Mouse (Mus musculus): ENCODE results near the gene Spry2. TPM values are rescaled to one million over a fixed set of nuclear protein-coding genes. Genes with fewer than 3 reads are reported as not detected.

Gene Spry2
- total RNA-seq (2021), result 10 to 100 TPM; 60.5 to 75.1 TPM
- long read RNA-seq, experiment 1, transcript Spry2-201 (2 exons, 2,087 nt), result major isoform, 9 of 10 reads
- long read RNA-seq, experiment 1, partial matches to known transcripts, result 0 of 10 reads
- long read RNA-seq, experiment 1, other reads (novel, unspliced or antisense), result 1 of 10 reads
- long read RNA-seq, experiment 2, partial matches to known transcripts, result 0 of 5 reads
- long read RNA-seq, experiment 2, other reads (novel, unspliced or antisense), result 2 of 5 reads

DNA sequence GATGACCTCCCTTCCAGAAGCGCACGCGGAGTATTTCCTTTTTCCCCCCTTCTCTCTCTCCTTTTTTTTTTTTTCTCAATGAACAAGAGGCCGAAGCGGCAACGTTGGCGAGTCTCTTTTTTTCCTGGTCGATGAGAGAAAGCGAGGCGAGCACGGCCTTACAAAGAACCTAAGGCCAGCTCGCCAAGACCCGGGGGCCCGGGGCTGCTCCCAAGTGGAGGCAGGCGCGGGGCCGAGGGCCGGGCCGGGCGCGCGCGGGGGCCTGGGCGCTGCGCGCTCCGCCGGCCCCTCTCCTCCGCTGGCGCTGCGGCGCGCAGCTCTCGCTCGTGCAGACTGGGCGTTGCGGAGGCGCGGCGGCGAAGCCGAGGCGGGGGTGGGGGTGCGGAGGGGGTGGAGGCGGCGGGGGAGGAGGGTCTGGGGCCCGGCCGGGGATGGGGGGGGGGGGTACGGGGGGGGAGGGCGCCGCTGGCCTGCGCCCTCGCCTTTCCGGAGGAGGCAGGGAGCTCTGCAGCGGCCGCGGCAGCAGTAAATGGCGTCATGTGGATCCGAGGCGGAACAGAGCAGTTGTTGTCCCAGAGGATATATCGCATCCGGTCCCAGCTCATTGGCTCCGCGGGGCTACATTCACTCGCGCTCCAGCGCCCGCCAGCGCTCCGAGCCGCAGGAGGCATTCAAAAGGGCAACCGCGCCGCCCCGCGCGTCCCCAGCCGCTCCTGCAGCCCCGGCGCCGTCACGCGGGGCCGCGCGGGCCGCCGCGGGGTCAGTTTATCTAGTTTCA, at the start of gene Spry2:
Gene Spry2, minus strand, starts transcription at position 29 of the 778 bp plus-strand sequence.
- peak; percentile 91 to 95 for DNase-seq (ENCODE audit: low spot score in 2 of 2)

DNA sequence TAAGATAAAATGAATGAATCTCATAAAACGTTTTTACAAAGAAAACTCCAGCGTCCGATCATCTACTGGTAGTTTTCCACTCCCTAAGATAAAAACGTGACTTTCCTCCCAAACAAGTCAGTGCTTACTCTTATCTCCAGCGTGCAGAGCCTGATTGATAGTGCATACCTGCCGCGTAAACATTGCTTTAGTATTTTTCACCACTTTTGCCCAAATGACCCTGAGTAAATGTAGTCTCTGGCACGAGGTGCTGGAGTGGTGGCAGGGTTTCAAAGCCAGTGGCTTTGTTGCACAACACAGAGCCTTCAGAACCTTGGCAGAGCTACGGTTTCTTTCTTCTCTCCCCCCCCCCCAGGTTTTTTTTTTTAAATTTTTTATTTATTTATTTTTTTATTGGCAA, 44.7 kb upstream of the Spry2 start:
- no peak for DNase-seq (ENCODE audit: low spot score in 2 of 2)

DNA sequence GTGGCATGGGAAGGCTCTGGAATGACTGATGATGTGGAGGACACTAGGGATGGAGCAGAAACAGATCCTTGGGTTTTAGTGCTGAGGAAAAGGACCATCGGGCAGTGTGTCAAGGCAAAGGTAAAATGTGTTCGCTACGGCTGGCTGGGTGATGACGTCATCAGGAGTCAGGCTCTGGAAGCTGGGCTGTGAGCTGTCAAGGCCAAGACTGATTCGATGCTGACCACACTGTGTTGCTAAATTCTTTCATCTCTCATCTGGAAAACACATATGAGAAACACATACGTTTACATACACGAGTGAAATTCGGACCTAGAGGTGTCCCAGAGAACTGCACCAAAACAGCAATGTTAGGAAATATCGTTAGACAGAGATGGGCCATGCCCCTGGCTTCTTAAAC, 30.1 kb upstream of the Spry2 start:
- no peak for DNase-seq (ENCODE audit: low spot score in 2 of 2)

DNA sequence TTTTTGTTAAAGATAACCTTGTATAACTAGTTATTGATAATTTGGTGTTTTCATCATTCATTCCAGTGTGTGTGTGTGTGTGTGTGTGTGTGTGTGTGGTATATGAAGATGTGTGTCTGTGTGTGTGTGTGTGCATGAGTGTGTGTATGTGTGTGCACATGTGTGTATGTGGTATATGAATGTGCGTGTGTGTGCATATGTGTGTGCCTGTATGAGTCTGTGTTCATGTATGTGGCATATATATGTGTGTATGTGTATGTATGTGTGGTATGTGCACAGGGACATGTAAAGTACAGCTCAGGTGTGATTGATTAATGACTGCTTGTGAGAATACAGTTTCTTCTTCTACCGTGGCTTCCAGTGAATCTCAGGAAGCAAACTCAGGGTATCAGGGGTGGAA, 28.7 kb upstream of the Spry2 start:
- DNase-seq (ENCODE audit: low spot score in 2 of 2), result no peak

DNA sequence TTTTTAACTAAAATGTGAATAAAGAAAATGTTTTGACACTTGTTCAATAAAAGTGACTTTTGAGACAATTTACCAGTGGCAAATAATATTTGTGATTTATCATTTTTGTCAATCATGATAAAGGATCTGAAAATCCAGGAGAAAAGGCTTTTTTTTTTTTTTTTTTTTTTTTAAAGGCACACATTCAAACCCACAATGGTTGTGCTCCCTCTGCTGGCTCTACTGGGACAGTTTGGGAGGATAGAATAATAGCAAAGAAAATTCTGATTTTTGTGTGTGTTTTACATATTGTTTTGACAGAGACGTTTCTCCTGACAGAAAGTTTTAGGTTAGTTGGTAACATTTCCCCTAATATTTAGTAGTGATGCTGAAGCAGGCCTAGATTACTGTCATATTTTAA, 28.1 kb upstream of the Spry2 start:
- DNase-seq (ENCODE audit: low spot score in 2 of 2), result peak; percentile 16 to 58

DNA sequence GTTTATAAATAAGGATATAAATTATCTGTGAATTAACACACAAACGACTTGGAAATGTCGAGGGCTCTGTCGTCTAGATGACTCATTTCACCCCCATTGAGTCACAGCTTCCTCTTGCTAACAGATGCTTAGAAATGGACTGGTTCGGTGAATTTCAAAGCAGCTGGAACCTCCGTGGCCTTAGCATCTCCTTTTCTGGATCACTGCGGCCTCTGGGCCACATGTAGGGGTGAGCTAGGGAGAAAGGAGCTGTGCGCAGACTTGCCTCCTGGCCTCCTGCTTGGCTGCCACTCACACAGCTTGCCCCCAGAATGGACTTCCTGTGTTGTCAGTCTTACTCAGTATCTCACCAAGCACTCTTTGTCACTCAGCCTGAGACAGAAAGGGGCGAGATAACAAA, 26.3 kb upstream of the Spry2 start:
- DNase-seq (ENCODE audit: low spot score in 2 of 2), result no peak

DNA sequence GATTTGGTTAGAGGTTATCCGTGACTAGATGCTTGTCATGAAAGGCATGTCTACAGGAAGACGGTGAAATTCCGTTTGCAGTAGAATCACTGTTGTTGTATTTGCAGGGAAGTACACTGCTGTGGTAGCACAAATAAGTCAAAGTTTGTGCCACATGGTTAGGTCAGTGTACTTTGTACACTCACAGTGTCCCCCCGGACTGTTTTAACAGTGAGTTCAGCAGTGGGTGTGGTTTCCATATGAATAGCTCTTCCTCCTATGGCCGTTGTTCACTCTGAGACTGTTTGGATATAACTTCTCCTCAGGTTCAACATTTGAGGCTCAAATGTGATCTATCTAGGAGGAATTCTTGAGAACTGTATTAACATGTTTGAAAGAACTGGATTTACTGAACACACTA, 25.8 kb upstream of the Spry2 start:
- DNase-seq (ENCODE audit: low spot score in 2 of 2), result no peak

DNA sequence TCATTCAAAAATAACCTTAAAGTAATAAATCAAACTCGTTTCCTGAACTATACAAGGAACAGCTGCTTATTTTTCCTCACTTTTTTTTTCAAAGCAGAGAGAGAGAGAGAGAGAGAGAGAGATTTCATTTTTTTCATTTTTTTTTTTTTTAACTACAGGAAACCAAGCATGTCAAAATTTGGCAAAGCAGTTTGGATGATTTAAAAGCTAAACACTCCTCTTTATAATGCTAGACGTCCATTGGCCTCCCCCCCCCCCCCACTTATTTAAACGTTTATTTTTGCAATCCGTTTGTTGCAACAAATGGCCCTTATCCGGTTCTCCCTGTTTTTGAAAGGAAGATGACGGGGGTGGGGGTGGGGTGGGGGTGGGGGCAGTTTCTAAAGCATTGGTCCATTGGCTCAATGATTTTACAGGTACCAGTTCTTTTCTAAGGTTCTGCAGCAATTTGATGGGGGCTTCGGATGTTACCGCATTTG, 24.6 kb upstream of the Spry2 start:
- no peak for DNase-seq (ENCODE audit: low spot score in 2 of 2)

DNA sequence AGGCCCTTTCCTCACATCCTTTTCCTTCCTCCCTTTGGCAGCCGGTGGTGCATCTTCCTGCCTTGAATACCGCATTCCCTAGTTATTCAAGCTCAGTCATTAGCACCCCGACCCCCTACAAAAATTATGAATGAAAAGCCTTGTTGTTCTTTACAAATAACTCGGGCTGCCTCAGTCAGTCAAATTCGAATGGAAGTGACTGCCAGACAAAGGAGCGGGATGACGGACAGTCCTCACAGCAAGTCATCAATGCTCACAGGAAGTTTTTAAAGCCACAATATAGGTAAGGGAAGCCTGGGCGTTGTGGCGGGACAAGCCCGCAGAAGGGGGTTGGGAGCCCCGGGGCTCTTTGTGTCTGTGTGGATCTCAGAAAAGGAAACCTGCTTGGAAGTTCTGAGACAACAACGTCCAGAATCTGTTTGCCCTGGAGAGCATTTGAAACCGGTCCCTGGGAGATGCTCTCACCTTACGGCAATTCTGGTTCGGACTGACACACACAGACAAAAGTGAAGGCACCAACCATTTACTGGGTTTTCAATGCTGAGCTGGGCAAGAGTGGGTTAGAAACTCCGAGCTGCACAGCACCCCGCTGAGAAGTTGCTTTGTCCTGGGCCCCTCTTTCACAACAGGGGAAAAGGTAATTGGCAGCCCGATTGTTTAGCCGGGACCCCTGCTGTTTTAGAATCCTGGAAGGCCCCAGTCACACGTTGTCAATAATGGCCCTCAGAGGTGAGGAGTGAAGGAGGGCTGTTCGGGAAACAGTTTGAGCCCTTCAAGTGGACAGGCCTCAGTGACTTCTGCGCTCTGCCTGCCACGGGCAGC, 24.0 kb upstream of the Spry2 start:
- no peak for DNase-seq (ENCODE audit: low spot score in 2 of 2)

DNA sequence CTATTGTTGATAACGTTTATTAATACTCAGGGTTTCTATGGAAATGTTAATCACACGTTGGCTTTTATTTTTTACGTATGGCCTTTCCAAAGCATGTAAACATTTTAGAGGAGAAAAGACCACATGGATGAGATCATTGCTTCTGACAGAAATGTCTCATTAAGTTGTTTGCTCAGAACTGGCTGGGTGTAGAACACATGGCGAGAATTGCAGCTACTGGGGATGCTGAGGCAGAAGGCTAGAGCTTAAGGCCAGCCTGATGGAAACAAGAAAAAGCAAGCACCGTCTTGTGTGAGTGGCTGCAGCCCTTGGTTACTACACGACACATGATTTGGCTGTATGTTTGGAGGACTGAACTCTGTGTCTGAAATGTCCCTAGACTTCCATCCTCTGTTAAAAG, 10.6 kb upstream of the Spry2 start:
- DNase-seq (ENCODE audit: low spot score in 2 of 2), result no peak

DNA sequence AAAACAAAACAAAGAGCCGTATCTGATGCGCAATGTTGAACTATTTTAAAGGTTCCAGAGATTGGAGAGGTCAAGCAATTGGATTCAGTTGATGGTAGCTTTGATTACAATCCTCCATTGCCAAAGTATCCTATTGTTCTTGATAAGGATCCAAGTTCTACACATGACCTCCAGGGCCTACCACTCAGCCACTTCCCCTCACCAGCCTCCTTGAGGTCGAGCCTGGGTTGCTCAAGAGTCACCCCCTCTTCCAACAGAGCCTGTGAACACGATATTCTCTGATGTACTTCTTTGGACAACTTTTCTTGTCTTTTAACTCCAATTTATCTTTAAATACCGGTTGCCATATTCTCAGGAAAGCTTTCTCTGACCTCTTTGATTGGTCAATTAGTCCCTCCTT, 9.3 kb upstream of the Spry2 start:
- no peak for DNase-seq (ENCODE audit: low spot score in 2 of 2)

DNA sequence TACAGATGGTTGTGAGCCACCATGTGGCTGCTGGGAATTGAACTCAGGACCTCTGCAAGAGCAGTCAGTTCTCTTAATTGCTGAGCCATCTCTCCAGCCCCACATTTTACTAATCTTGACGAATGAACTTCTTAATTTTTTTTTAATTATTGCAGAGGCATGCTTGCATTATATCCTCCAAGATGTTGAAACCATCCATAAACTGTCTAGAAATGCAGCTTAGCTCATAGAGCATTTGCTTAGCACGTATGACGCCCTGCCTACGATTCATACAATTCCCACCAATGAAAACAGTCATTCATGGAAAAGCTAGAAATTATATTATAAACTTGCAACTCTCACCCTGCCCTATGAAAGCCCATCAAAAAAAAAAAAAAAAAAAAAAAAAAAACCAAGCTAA, 8.9 kb upstream of the Spry2 start:
- DNase-seq (ENCODE audit: low spot score in 2 of 2), result no peak

DNA sequence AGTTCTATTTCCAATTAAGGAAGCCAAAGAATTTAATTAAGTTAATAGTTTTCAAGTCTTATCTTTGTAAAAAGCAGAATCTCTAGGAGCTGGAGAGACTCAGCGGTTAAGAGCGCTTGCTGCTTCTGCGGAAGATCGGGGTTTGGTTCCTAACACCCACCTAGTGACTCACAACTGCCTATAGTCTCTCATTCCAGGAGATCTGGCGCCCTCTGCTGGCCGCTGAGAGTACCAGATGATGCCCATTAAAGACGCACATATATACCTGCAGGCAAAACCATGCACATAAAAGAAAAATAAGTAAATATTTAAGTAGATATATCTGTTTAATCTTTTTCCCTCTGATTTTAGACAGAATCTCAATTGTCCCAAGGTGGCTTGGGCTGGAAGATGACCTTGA, 6.2 kb upstream of the Spry2 start:
- DNase-seq (ENCODE audit: low spot score in 2 of 2), result no peak

DNA sequence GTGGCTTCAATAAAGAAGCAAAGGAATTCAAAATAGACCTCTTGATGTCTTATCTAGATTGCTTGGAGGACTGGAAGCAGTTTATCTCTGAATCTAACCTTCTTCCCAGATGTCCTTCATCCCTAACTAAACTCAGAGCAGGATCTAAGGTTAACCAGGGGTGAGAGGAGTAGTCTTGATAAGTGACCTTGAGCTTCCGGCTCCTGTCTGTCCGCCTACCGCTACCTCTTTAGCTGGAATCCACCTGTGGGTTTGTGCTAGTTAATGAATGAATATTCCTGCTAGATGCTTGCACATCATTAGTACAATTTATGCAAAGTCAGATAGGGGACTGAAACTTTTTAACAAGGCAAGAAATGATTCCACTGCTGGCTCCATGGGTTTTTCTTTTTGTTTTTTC, 4.2 kb upstream of the Spry2 start:
- DNase-seq (ENCODE audit: low spot score in 2 of 2), result no peak

DNA sequence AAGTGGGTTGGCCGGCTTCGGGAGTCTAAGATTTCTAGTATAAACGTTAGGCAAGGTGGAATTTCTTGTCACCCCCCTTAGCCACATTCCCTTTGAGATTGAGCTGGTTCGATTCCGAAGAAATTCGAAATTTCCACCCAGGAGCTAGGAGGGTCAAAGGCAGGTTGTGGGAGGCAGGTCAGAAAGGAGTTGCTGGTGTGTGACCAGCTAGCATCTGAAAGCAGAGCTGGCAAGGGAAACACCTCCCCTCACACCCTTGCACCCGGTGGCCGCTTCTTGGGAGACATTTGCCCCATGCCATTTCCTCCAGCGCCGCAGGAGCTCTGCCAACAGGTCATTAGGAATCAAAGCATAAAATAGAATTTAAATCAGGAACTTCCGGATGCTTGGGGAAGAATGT, 2.5 kb upstream of the Spry2 start:
- no peak for DNase-seq (ENCODE audit: low spot score in 2 of 2)

DNA sequence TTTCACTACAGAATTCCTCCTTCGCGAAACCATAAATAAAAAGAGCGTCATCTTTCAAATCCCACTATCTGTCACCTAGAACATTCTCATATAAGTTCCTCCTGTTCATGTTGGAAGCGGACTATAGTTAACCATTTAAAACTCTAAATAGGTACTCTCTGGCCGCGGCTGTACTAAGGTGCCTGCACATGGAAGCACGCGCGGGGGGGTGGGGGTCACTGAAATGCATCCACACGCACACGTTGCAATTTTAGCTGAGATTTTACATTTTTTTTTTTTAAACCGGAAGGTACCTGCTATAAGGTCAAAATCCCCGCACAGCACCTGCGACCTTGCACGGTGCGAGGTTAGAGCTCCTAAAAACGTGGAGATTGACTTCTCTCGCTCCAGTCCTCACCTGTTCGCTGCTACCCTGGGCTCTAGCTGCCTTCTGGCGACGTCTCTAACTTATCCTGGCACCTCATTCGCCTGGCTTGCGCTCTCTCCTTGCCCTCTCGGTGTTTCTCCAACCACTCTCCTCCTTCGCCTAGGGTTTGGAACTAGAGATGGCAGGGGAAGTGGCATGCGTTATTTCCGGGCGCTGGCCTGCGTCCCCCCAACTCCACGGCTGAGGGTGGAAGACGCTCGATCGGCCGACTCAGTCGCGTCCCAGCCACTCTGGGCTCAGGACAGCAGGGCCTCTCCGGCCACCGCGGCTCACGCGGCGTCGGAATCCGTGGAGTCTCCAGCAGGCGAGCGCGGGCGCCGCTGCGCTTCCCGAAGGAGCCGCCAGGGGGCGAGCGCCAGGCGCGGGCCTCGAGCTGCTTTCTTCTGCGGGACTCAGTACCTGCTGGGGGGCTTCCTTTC, 1.9 kb upstream of the Spry2 start:
- DNase-seq (ENCODE audit: low spot score in 2 of 2), result peak; percentile 92

DNA sequence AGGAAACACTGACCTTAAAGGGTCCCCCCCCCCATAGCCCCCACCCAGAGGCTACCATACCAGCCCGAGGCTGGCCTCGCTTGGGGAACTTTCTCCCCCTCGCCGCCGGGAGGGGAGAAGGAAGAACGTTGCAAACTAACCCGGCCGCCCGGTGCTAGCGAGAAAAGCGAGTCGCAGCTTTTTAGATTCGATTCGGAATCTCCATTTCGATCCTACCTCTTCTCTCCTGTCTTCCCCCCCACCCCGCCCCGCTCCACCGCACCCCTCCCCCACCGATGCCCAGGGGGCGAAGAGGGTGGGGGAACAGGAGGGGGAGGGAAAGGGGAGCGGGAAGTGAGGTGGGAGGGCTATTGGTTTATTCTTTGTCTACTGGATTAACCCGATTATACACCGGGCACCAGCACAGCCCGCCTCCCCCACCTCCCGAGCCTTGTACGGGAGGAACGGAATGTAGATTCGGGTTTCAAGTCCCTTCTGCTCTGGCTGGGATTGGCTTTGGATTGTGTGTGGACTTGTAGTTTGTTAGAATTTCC, 1.0 kb upstream of the Spry2 start:
- DNase-seq (ENCODE audit: low spot score in 2 of 2), result peak; percentile 68 to 78

DNA sequence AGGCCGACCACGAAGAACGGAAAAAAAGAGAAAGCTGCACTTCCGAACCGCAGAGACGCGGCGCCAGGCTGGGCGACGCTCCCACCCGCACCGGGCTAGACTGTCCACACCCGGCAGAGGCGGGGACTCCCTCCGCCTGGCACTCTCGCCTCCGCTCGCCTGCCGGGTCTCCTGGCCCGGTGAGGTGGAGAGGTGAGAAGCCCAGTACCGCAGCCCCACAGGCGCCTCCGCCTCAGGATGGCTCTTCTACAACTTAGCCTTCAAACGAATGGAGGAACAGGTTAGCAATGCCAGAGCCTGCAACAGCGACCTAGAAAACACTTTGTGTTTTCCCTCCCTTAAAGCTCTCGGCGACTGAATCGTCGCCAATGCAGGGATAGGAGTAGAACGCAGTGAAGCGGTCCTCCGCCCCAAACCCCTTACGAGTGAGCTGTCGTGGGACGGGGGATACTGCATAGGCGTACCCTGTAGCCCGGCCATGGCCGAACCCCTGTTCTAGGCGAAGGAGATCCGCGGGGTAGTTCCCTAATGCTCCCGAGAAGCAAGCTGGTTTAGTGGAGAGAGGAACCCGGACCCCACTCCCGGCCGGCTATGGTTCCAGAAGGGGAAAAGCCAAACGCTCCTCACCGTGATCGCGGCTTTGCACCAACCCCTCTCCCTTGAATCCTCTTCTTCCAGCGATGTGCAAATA, 513 bp downstream of the Spry2 start:
- DNase-seq (ENCODE audit: low spot score in 2 of 2), result peak in 1 of 2 experiments; percentile 54

DNA sequence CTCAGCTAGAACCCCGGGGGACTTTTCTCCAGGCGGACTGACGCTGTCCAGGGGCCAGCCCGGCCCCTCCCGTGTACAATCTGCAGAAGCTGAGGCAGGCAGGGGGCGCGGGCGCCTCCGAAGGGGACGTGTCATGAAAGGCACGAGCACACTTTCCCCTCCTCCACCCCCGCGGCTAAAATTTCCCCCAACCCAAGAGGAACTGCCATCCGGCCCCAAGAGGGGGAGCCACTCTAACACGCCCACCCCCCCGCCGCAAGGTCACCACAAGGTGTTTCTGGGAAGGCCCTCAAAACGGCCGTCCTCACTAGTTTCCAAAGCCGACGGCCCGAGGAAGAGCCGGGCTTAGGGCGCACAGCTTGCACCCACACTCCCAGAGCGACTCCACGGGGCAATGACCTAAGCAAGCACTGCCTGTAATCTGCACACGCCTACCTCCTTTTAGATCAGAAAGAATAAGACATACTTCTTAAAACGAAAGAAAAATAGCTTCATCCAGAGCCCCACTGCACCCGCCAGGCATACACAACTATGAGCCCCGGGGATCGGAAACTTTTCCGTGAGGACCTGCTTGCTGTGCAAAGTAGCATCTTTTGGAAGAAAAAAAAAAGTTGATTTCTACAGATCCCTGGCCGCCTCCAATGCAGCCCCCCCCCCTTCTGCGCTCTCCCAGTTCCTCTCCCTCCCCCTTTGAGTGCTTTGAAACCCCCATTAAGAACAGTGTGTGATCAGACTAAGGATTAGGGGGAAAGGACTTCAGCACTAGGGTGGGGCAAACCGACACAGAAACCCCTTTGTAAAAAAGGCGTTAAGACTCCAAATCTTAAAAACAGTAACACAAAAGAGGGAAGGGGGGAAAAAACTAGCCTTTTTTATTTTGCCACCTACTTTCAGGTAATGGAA, 1.4 kb downstream of the Spry2 start:
- peak; percentile 49 to 51 for DNase-seq (ENCODE audit: low spot score in 2 of 2)

Data from layer of hippocampus, postnatal 14 days (tissue).